Mouse (Mus musculus) cortical plate, adult 2 months (tissue): ENCODE results near the gene Itpkc.

Experiments
- CTCF ChIP-seq: fragments of 200-500 bp; IDR thresholded peaks from 2 replicates; pipeline ENCODE4 v1.5.1; 2011; ENCODE audit warnings: mild to moderate bottlenecking, control low read depth, low read length; ENCODE audit not compliant: insufficient read depth; ENCODE audit errors: extremely low read depth
- POLR2A ChIP-seq: fragments of 200-500 bp; IDR thresholded peaks from 2 replicates; pipeline ENCODE4 v1.6.1; 2011; ENCODE audit warnings: mild to moderate bottlenecking, low read length, control low read depth; ENCODE audit not compliant: insufficient read depth; ENCODE audit errors: extremely low read depth

GRCm38 (mm10) chr7:27273739-27274351, 45.4 kb upstream of the Itpkc start:
- TF ChIP-seq CTCF (peak; percentile 26; the same call in 1 of the 2 replicates), POLR2A (no peak)
